Mouse (Mus musculus) heart, postnatal 0 days (tissue): ENCODE data around the gene Cfap126. TPM values are rescaled to one million over a fixed set of nuclear protein-coding genes. Genes with fewer than 3 reads are reported as not detected.
A peak's percentile ranks its signal among the peaks of the same experiment; 100 is the strongest.
"Not testable (repeated sequence)": the region's sequence is repeated elsewhere in the genome, so short reads cannot be mapped to it uniquely, and the experiment has no call there.

ENCODE experiments used
- ATAC-seq: fragments of 200-750 bp; cut with Nextera tagmentation; 2 replicates; pipeline ENCODE4 v1.8.0; 2017; ENCODE audit warnings: low read depth, moderate number of reproducible peaks, moderate library complexity; ENCODE audit not compliant: insufficient read depth
- DNase-seq: peaks from one replicate; pipeline ENCODE4 v3.0.0-alpha.2; 2016; ENCODE audit warnings: low spot score
- H3K27ac ChIP-seq: fragments of 300-500 bp; sonication (generic); 2 replicates; pipeline ENCODE4 v1.5.1; 2014; ENCODE audit warnings: low read depth, mild to moderate bottlenecking
- H3K27me3 ChIP-seq: fragments of 300-500 bp; sonication (generic); 2 replicates; pipeline ENCODE4 v1.6.1; 2014; ENCODE audit warnings: low read length, mixed read lengths; ENCODE audit not compliant: control insufficient read depth, insufficient read depth
- H3K36me3 ChIP-seq: fragments of 300-500 bp; sonication (generic); replicated peaks from 2 replicates; pipeline ENCODE4 v1.6.1; 2014; ENCODE audit warnings: low read length, mixed read lengths; ENCODE audit not compliant: control insufficient read depth, insufficient read depth
- H3K4me1 ChIP-seq: fragments of 300-500 bp; sonication (generic); 2 replicates; pipeline ENCODE4 v1.6.1; 2014; ENCODE audit warnings: antibody characterized with exemption; ENCODE audit not compliant: control insufficient read depth, insufficient read depth
- H3K4me2 ChIP-seq: fragments of 300-500 bp; sonication (generic); 2 replicates; pipeline ENCODE4 v1.6.1; 2014; ENCODE audit warnings: low read depth, mild to moderate bottlenecking, low read length, moderate library complexity
- H3K4me3 ChIP-seq: fragments of 300-500 bp; sonication (generic); 2 replicates; pipeline ENCODE4 v1.5.1; 2014; ENCODE audit warnings: low read depth, low read length
- H3K9ac ChIP-seq: fragments of 300-500 bp; sonication (generic); replicated peaks from 2 replicates; pipeline ENCODE4 v1.6.1; 2014; ENCODE audit warnings: low read depth, low read length, mixed read lengths
- H3K9me3 ChIP-seq: fragments of 300-500 bp; sonication (generic); replicated peaks from 2 replicates; pipeline ENCODE4 v1.6.1; 2016; ENCODE audit warnings: low read length; ENCODE audit not compliant: control insufficient read depth
- CTCF ChIP-seq: IDR thresholded peaks from 2 replicates; pipeline ENCODE4 v1.5.1; 2016; ENCODE audit warnings: antibody characterized with exemption, control low read depth, low read depth
- EP300 ChIP-seq: IDR thresholded peaks from 2 replicates; pipeline ENCODE4 v1.6.1; 2016; ENCODE audit warnings: antibody characterized with exemption, low read depth
- WGBS: fragments of 180-500 bp; shearing (Covaris S2); extraction: QIAGEN DNeasy Blood & Tissue Kit; methylation state at CpG from one replicate; pipeline ENCODE4 v1.1.7; 2014; 5-methylcytosine and 5-hydroxymethylcytosine counted together
- polyA plus RNA-seq: library from polyadenylated mRNA; unstranded; fragments of >200 nt; fragmentation: Nextera tagmentation; extraction: Ambion mirVana; gene quantifications from 2 replicates; pipeline ENCODE4 v1.2.1, GENCODE M21; 2015
- total RNA-seq: library from RNA; depleted of rRNA; stranded (reverse); fragments of >200 nt; gene quantifications from 2 replicates; pipeline ENCODE4 v1.2.3, GENCODE M21; 2014; ENCODE audit warnings: low replicate concordance

Cfap126 gene
- total and polyA plus RNA-seq, 2 experiments from 2014 or later = 2.2 to 3.7 TPM

GRCm38 (mm10) chr1:171081512-171082231 is 32.0 kb upstream of the Cfap126 start:
- not testable (repeated sequence) for H3K4me3 ChIP-seq, ATAC-seq, DNase-seq, H3K9me3 ChIP-seq, H3K27ac ChIP-seq, H3K4me2 ChIP-seq, H3K4me1 ChIP-seq, H3K9ac ChIP-seq, H3K36me3 ChIP-seq
- H3K27me3 ChIP-seq = peaks cover 22% of the 10 kb centered on the region
- 31% methylated on average over 9 of the region's 17 CpGs for WGBS

DNA sequence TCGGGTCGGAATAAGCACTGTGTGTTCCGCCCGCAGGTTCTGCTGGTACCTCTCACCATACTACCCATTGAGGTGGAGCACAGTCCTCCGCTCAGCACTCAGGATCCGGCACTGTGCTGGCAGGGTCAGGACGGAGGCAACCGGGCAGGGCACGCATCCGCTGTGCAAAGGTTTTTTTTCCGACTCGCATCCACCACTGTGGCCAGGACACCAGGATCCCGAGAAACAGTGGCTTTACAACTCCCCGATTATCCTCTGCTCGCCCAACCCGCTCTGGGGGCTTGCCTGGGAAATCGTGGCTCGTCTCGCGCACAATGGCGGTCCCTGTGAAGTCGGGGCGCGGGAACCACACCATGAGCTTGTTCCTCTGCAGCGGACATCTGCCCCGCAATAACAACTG is 28.0 kb upstream of the Cfap126 start:
- H3K4me3 ChIP-seq = peak overlapping the region; percentile 42
- H3K27ac ChIP-seq = no peak overlapping the region
- TF ChIP-seq CTCF (no peak), EP300 (no peak)
- DNase-seq (no peak), ATAC-seq (no peak)
- H3K27me3 ChIP-seq = peaks cover 13% of the 10 kb centered on the region
- no peak overlapping the region for H3K9ac ChIP-seq
- no peaks in the 10 kb centered on the region for H3K36me3 ChIP-seq
- 1% methylated on average over 26 of the region's 26 CpGs for WGBS
- no peaks in the 10 kb centered on the region for H3K9me3 ChIP-seq
- peak overlapping the region; percentile 57 for H3K4me2 ChIP-seq
- no peaks in the 10 kb centered on the region for H3K4me1 ChIP-seq

GRCm38 (mm10) chr1:171088237-171088869 is 25.4 kb upstream of the Cfap126 start:
- not testable (repeated sequence) for ATAC-seq

DNA sequence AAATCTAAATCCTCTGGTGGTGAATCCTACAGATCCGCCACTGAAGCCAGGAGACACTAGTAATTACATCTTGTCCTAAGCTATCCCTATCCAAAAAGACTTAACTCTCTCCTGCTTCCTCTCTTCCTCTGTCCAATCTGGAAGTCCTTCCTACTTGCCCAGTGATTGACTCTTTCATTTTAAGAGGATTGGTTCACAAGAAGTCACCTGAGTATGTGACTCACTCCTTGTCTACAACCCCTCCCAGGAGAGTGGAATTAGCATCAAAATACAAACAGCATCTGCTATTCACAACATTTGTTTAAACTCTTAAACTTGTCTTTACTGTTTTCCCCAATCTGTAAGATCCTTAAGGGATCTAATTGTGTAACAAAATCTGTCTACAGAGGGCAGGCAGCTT is 23.8 kb upstream of the Cfap126 start:
- TF ChIP-seq CTCF (no peak), EP300 (no peak)
- H3K27ac ChIP-seq = no peak overlapping the region
- no peak overlapping the region for H3K9ac ChIP-seq
- peaks cover 9% of the 10 kb centered on the region for H3K27me3 ChIP-seq
- H3K4me1 ChIP-seq = no peaks in the 10 kb centered on the region
- H3K36me3 ChIP-seq = no peaks in the 10 kb centered on the region
- DNase-seq (no peak), ATAC-seq (no peak)
- H3K4me2 ChIP-seq = no peak overlapping the region
- H3K4me3 ChIP-seq = no peak overlapping the region
- no peaks in the 10 kb centered on the region for H3K9me3 ChIP-seq
- 92% methylated on average over 1 of the region's 1 CpGs for WGBS

More at GRCm38 (mm10) chr1:171088237-171088869, 25.4 kb upstream of the Cfap126 start:
- not testable (repeated sequence) for H3K27me3 ChIP-seq, H3K4me3 ChIP-seq, H3K9ac ChIP-seq, H3K9me3 ChIP-seq, DNase-seq, H3K36me3 ChIP-seq, H3K27ac ChIP-seq, H3K4me1 ChIP-seq, H3K4me2 ChIP-seq
- WGBS = 4% methylated on average over 10 of the region's 10 CpGs

DNA sequence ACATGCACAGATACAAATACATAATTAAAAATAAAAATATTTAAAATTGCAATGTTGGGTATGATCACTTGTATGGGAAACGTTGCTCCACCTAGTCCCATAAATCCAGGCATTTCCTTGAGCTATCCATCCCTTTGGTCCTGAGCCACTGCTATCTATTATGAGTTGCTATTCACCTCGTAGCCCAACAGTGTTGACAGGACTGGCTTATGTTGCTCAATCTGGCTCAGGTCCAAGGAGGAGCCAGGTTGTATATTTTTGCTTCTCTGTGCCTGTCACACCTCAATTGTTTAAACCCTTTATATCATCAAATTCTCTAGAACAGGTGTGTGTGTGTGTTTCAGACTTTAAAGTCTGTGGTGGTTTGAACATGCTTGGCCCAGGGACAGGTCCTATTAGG is 23.0 kb upstream of the Cfap126 start:
- Histone ChIP-seq H3K4me2 (no peak overlapping the region), H3K9ac (no peak overlapping the region)
- TF ChIP-seq EP300 (no peak), CTCF (no peak)

DNA sequence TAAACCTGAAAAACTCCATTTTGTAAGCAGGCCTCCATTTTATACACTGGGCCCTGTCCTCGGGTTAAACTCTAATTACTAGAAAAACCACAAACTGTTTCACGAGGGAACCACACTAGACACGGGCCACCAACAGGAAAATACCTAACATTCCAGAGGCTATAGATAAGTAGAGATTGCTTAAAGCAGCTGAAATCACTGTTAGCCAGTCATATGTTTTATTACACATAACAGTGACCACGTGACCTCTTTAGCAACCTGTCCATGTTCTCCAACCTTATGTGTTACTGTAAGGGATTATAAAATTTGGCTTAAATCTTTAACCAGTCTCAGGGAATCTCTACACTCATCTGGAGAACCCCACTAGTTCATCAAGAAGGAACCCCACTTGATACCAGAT is 19.3 kb upstream of the Cfap126 start:
- H3K4me1 ChIP-seq = peaks cover 10% of the 10 kb centered on the region; the same call in 1 of the 2 replicates
- no peak for DNase-seq
- H3K27ac ChIP-seq = no peak overlapping the region
- no peaks in the 10 kb centered on the region for H3K9me3 ChIP-seq
- ATAC-seq = no peak
- no peaks in the 10 kb centered on the region for H3K36me3 ChIP-seq
- TF ChIP-seq EP300 = no peak
- no peak for TF ChIP-seq CTCF
- no peak overlapping the region for H3K4me3 ChIP-seq
- WGBS = 48% methylated on average over 4 of the region's 4 CpGs
- no peak overlapping the region for H3K4me2 ChIP-seq
- H3K9ac ChIP-seq = no peak overlapping the region
- H3K27me3 ChIP-seq = no peaks in the 10 kb centered on the region

More for the DNA sequence above, 23.0 kb upstream of the Cfap126 start:
- no peaks in the 10 kb centered on the region for H3K4me1 ChIP-seq
- DNase-seq (no peak), ATAC-seq (no peak)
- 17% methylated on average over 2 of the region's 2 CpGs for WGBS
- no peak overlapping the region for H3K27ac ChIP-seq
- H3K27me3 ChIP-seq = peaks cover 9% of the 10 kb centered on the region
- no peaks in the 10 kb centered on the region for H3K36me3 ChIP-seq
- H3K4me3 ChIP-seq = no peak overlapping the region
- H3K9me3 ChIP-seq = no peaks in the 10 kb centered on the region
